Mouse (Mus musculus) ES-CJ7 (cell line): ENCODE results near the gene Zfp972.
"Not testable (repeated sequence)": the region's sequence is repeated elsewhere in the genome, so short reads cannot be mapped to it uniquely, and the experiment has no call there.

Experiments
- DNase-seq: peaks from one replicate; pipeline ENCODE4 v3.0.0; 2011; ENCODE audit warnings: low read depth, low spot score

The Zfp972 gene

GRCm38 (mm10) chr2:177925563-177926103 is at the start of gene Zfp972:
Zfp972 (minus strand) TSS chr2:177925613.
- DNase-seq = peak; percentile 71

GRCm38 (mm10) chr2:177974814-177975213 is 49.4 kb upstream of the Zfp972 start:
- not testable (repeated sequence) for DNase-seq

- DNase-seq = peak; percentile 60
These were observed 31.7 kb upstream of the Zfp972 start, which contains the start of gene Gm14326 for GRCm38 (mm10) chr2:177957145-177957544. Gm14326 (minus strand) TSS chr2:177957297.

GRCm38 (mm10) chr2:177956734-177957133 is 31.3 kb upstream of the Zfp972 start:
- not testable (repeated sequence) for DNase-seq

- not testable (repeated sequence) for DNase-seq
These were observed 22.1 kb downstream of the Zfp972 start for GRCm38 (mm10) chr2:177903276-177903675.

- not testable (repeated sequence) for DNase-seq
These were observed 27.2 kb downstream of the Zfp972 start for GRCm38 (mm10) chr2:177898171-177898570.

GRCm38 (mm10) chr2:177897046-177897578 is 28.3 kb downstream of the Zfp972 start, which contains the start of gene Gm14327:
Gm14327 (plus strand) TSS chr2:177897096.
- not testable (repeated sequence) for DNase-seq

- DNase-seq = not testable (repeated sequence)
These were observed 37.7 kb downstream of the Zfp972 start for GRCm38 (mm10) chr2:177887743-177888142.

GRCm38 (mm10) chr2:177862254-177862653 is 63.2 kb downstream of the Zfp972 start:
- DNase-seq = not testable (repeated sequence)
